Mouse (Mus musculus) cerebellum, postnatal 10 days (tissue): ENCODE data around the gene Gtdc1.

ENCODE experiments used
- DNase-seq, 2 experiments: peaks; one replicate each; pipeline ENCODE4 v3.0.0; 2021; ENCODE audit warnings: mixed read lengths in 2 of 2

The Gtdc1 gene

GRCm38 (mm10) chr2:44571810-44572209, 355.6 kb downstream of the Gtdc1 start:
- no peak for DNase-seq

- DNase-seq = peak; percentile 35 to 61
Observed at GRCm38 (mm10) chr2:44571156-44571555, 356.3 kb downstream of the Gtdc1 start.

GRCm38 (mm10) chr2:44569140-44569952, 358.1 kb downstream of the Gtdc1 start:
- DNase-seq = no peak

GRCm38 (mm10) chr2:44564776-44565692, 362.4 kb downstream of the Gtdc1 start:
- DNase-seq = peak; percentile 49 to 59

- DNase-seq = no peak
Observed at GRCm38 (mm10) chr2:44561789-44562188, 365.7 kb downstream of the Gtdc1 start.

GRCm38 (mm10) chr2:44559242-44559944, 368.1 kb downstream of the Gtdc1 start:
- no peak for DNase-seq

GRCm38 (mm10) chr2:44557669-44558281, 369.7 kb downstream of the Gtdc1 start:
- DNase-seq = no peak

- DNase-seq = peak; percentile 60
Observed at GRCm38 (mm10) chr2:44556861-44557592, 370.4 kb downstream of the Gtdc1 start.

GRCm38 (mm10) chr2:44554716-44555115, 372.7 kb downstream of the Gtdc1 start:
- DNase-seq = no peak

GRCm38 (mm10) chr2:44549311-44549710, 378.1 kb downstream of the Gtdc1 start:
- DNase-seq = no peak

GRCm38 (mm10) chr2:44542775-44543174, 384.7 kb downstream of the Gtdc1 start:
- no peak for DNase-seq

GRCm38 (mm10) chr2:44541726-44542125, 385.7 kb downstream of the Gtdc1 start:
- DNase-seq = no peak

GRCm38 (mm10) chr2:44540881-44541280, 386.6 kb downstream of the Gtdc1 start:
- DNase-seq = no peak

- DNase-seq = peak in 1 of 2 experiments; percentile 11
Observed at GRCm38 (mm10) chr2:44539121-44539634, 388.3 kb downstream of the Gtdc1 start.

- no peak for DNase-seq
Observed at GRCm38 (mm10) chr2:44538135-44538534, 389.3 kb downstream of the Gtdc1 start.

GRCm38 (mm10) chr2:44535760-44536159, 391.7 kb downstream of the Gtdc1 start:
- peak; percentile 87 to 90 for DNase-seq

GRCm38 (mm10) chr2:44535136-44535675, 392.3 kb downstream of the Gtdc1 start:
- peak; percentile 33 to 43 for DNase-seq

- DNase-seq = peak in 1 of 2 experiments; percentile 21
Observed at GRCm38 (mm10) chr2:44526110-44527032, 401.1 kb downstream of the Gtdc1 start.

GRCm38 (mm10) chr2:44525187-44525919, 402.1 kb downstream of the Gtdc1 start:
- DNase-seq = no peak
